Mouse (Mus musculus) heart, postnatal 0 days (tissue): ENCODE results near the gene Ntm.

Source experiments
- CTCF ChIP-seq: IDR thresholded peaks from 2 replicates; pipeline ENCODE4 v1.5.1; 2016; ENCODE audit warnings: antibody characterized with exemption, control low read depth, low read depth
- EP300 ChIP-seq: IDR thresholded peaks from 2 replicates; pipeline ENCODE4 v1.6.1; 2016; ENCODE audit warnings: antibody characterized with exemption, low read depth

DNA sequence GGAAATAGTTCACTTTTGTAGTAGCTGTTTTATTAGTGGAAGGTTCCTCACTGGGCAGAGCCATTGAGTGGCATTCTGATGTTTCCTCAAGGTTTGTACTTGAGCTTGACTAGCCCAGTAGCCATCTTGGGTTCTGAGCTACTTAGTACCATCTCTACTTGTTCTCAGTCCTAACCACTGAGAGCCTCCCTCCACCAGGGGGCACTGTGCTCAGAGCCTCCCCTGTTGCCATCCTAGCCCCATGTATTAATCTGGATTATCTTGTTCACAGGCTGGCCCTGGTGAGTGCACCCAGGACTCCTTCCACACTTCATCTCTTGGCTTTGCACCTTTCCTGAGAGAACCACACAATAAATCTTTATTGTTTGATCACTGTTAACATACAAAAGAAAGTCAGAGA lies 555.0 kb downstream of the Ntm start:
- TF ChIP-seq CTCF (peak; percentile 34), EP300 (no peak)
